Mouse (Mus musculus): ENCODE data around the gene Arpc2.

Arpc2 gene

GRCm38 (mm10) chr1:74235938-74236589 is at the start of gene Arpc2:
Arpc2 (plus strand) TSS chr1:74236084.
- peak; percentile 97 for DNase-seq (ENCODE audit: low spot score)

DNA sequence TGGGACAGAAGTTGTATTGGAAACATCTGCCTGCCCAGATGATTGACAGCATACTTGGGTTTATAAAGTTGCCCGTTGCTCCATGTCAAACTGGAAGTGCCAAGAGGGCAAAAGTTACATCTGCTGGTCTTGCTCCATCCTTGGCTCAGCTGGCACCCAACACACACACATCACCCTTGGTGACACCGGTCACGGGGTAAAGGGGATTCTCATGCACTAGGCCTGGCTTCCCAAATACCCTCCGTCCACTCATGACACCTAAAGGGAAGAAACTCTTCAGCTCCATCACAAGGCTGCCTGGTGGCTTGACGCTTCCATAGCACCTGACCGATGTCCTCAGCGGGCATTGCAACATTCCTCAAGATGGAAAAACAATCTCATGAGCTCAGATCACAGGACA is 45.4 kb upstream of the Arpc2 start:
- peak; percentile 18 for DNase-seq (ENCODE audit: low spot score)

DNA sequence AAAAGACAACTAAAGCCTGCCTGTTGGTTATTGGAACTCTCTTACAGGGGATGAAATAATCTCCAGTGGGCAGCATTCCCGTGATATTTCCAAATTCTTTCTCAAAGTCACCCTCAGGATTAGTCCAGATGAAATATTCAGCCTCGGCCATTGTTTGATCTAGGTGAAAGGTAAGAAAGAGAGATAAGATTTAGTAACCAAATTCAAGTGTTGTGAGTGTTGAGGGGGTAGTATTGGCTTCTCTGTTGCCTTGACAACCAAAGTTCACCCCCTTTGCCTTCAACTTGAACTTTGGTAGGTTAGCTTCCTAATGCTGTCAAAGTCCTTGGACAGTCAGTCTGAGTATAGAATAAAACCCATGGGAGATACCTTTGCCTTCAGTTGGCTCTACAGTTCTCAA is 43.2 kb upstream of the Arpc2 start:
- DNase-seq (ENCODE audit: low spot score): no peak

GRCm38 (mm10) chr1:74194445-74194844 is 41.4 kb upstream of the Arpc2 start, which contains the start of gene Cxcr1:
Cxcr1 (minus strand) TSS chr1:74194631.
- no peak for DNase-seq (ENCODE audit: low spot score)

DNA sequence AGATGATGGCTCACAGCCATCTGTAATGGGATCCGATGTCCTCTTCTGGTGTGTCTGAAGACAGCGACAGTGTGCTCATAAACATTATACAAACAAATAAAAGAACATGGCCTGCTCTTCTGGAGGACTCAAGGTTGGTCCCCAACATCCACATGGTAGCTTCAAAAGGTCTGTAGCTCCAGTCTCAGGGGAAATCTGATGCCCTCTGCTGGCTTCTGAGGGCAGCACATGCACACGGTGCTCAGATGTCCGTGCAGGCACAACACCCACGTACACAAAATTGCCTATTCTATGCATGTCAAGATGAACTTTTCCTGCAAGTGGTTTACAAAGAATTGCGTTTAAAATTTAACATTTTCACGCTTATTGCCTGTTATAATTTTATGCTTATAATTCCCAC is 39.9 kb upstream of the Arpc2 start:
- peak; percentile 22 for DNase-seq (ENCODE audit: low spot score)

DNA sequence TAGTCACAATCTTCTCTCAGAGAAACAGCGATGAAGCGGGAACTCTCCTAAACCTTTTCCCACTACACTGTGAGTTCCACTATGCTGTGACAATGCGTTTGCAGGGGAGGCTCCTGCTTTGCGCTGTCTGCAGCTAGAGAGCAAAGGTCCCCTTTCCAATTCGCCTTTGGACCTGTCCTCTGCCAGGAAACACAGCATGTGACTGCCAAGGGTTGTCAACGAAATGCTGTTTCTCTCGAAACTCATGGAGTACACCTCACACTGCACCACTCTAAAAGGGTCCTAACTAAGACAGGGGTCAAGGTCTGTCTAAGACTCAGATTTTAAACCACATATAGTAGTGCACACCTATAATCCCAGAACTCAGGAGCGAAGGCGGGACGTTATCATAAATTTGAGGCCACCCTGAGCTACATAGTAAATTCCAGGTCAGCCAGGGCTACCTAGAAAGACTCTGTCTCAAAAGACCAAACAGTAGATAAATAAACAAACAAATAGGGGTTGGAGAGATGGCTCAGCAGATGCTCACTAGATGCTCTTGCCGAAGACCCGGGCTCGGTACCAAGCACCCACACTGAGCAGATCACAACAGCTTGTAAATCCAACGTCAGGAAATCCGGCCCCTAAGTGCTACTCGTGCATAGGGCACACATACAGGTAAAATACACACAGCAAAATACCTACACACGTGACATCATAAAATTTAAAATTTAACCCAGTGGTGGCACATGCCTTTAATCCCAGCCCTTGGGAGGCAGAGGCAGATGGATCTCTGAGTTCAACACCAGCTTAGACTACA is 39.1 kb upstream of the Arpc2 start:
- DNase-seq (ENCODE audit: low spot score): no peak

DNA sequence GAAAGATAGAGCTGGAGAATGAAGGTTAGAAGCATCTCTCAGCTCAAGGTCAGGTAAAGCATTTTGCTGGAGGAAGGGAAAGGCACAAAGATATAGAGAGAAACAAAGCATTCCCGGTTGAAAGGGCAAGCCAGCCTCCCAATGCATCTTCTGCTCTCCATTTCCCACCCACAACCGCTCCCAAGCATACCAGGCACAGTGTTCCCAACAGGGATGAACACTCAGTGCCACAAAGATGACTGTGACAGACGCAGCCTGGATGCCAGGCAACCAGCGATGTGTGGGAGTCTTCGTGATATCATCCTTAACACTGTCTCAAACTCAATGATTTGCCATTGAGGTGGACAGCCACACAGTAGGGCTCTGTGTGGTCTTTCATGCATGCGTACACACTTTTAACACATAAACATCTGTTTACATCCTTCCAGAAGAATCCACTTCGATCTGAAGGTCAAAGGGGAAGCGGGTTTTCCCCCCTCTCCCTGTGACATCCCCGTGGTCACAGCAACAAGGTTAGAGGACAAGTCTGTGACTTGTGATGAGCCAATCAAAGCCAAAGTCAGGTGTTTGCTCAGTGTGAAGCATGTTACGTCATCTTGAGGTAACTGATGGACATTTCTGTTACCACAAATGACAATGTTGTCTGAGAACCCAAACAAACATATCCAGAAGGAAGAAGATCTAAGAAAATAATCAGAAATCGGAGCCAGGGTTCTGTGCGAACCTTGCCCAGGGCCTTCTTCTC is 38.0 kb upstream of the Arpc2 start:
- DNase-seq (ENCODE audit: low spot score): no peak

DNA sequence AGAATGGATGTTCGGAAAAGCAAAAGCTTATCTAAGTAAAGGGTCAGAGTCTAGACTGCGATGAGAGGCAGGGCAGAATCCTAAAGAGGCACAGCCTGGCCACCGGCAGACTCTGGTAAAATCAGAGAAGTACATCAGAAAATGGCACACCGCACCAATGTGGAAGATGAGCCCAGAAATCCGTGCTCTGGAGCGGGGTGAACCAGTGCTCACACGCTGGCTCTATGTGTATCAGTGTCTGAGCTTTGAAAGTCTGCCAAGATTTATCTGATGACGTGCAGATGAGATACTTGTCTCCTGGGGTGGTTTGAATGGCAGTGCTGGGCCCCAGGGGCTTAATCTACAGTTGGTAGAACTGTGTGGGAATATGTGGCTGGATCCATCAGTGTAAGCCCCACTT is 36.8 kb upstream of the Arpc2 start:
- DNase-seq (ENCODE audit: low spot score): no peak

GRCm38 (mm10) chr1:74201048-74201844 is 34.6 kb upstream of the Arpc2 start:
- DNase-seq (ENCODE audit: low spot score): no peak

DNA sequence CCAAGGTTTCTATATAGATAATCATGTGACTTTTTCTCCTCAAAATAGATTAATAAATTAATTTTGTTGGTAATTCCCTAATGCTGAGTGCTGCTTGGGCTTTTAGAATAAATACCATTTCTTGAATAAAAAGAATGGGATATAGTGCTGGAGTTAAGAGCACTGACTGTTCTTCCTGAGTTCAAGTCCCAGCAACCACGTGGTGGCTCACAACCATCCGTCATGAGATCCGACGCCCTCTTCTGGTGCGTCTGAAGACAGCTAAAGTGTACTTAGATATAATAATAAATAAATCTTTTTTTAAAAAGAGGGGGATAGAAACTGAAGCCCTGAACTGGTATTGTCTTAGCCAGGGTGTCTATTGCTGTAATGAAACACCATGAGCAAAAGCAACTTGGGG is 32.4 kb upstream of the Arpc2 start:
- no peak for DNase-seq (ENCODE audit: low spot score)

GRCm38 (mm10) chr1:74205881-74206280 is 30.0 kb upstream of the Arpc2 start:
- peak; percentile 25 for DNase-seq (ENCODE audit: low spot score)

GRCm38 (mm10) chr1:74206642-74207041 is 29.2 kb upstream of the Arpc2 start:
- DNase-seq (ENCODE audit: low spot score): no peak

- DNase-seq (ENCODE audit: low spot score): no peak
Observed at GRCm38 (mm10) chr1:74207906-74208305, 28.0 kb upstream of the Arpc2 start.

GRCm38 (mm10) chr1:74208941-74209340 is 26.9 kb upstream of the Arpc2 start:
- DNase-seq (ENCODE audit: low spot score): no peak

GRCm38 (mm10) chr1:74219922-74220321 is 16.0 kb upstream of the Arpc2 start:
- no peak for DNase-seq (ENCODE audit: low spot score)

DNA sequence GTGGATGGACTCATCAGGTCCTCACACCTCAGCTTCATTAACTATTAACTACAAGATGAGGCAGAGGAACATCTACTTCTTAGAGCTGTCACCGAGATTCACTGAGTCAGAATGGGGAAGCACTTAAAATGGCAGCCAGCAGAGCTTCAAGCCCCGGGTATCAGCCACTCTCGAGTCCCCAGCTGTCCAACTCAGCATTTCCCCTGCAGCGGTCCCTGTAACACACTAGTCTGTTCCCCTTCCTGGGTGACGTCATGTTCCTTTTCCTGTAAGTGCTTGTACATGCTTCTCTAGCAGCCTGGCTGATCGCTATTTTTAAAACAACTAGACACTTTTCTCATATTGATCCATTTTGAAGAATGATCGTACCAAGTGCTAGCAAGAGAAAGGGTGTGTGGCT is 8.6 kb upstream of the Arpc2 start:
- DNase-seq (ENCODE audit: low spot score): peak; percentile 86

GRCm38 (mm10) chr1:74229942-74230341 is 5.9 kb upstream of the Arpc2 start:
- DNase-seq (ENCODE audit: low spot score): no peak

GRCm38 (mm10) chr1:74230992-74231391 is 4.9 kb upstream of the Arpc2 start:
- DNase-seq (ENCODE audit: low spot score): no peak

- peak; percentile 63 for DNase-seq (ENCODE audit: low spot score)
Observed at GRCm38 (mm10) chr1:74236590-74237317, 870 bp downstream of the Arpc2 start.

- no peak for DNase-seq (ENCODE audit: low spot score)
Observed at GRCm38 (mm10) chr1:74237671-74238070, 1.8 kb downstream of the Arpc2 start.

DNA sequence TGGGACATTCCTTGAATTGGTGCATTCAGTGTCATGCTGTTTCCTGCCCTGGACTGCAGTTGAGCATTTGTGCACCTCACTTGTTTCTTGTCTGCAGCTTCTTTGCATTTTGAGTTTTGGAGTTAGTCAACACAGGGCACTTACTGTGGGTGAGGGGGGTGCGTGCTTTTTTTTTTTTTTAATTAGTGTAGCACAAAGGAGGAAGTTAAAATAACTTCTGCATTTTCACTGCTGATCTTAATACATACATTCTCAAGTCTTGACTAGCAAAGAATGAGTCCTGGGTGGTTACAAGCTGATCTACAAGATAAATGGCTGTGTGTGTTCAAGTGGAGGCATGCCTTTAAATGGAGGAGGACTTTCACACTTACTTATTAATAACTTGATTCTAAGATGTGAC is 2.3 kb downstream of the Arpc2 start:
- no peak for DNase-seq (ENCODE audit: low spot score)
